ENCODE assay signal across 8 mouse cellular contexts in genomic region chr1:46066484-46067251, GRCm38 (mm10). TPM values are rescaled to one million over a fixed set of nuclear protein-coding genes. Genes with fewer than 3 reads are reported as not detected.
DNase-seq lines count a peak whose midpoint lies in the region; ATAC-seq and TF ChIP-seq lines count a peak whose summit lies in the region.

No protein-coding gene starts in this region.

- H3K36me3 ChIP-seq in ES-Bruce4 (ENCODE audit: control insufficient read depth, insufficient read depth, low read length, poor library complexity, severe bottlenecking), result no peaks in the 10 kb centered on the region
- H3K36me3 ChIP-seq in forebrain, postnatal 0 days (ENCODE audit: insufficient read depth), result no peaks in the 10 kb centered on the region
- no peaks in the 10 kb centered on the region for H3K36me3 ChIP-seq in liver, embryonic 15.5 days (replicated peaks)
- no peaks in the 10 kb centered on the region for H3K36me3 ChIP-seq in thymus, adult 2 months (ENCODE audit: control insufficient read depth, insufficient read depth, low read length)

- no peaks in the 10 kb centered on the region for H3K4me1 ChIP-seq in ES-Bruce4 (ENCODE audit: control insufficient read depth, insufficient read depth, low read length)
- H3K4me1 ChIP-seq in forebrain, postnatal 0 days (ENCODE audit: insufficient read depth), result no peaks in the 10 kb centered on the region
- no peaks in the 10 kb centered on the region for H3K4me1 ChIP-seq in liver, embryonic 15.5 days (replicated peaks)
- peaks cover 5% of the 10 kb centered on the region; the same call in 1 of the 2 replicates for H3K4me1 ChIP-seq in olfactory bulb, adult 2 months (ENCODE audit: control insufficient read depth, insufficient read depth, low read length)
- no peaks in the 10 kb centered on the region for H3K4me1 ChIP-seq in thymus, adult 2 months (replicated peaks; ENCODE audit: control insufficient read depth, insufficient read depth, low read length)

- no peaks in the 10 kb centered on the region for H3K27me3 ChIP-seq in ES-Bruce4 (ENCODE audit: control insufficient read depth, insufficient read depth, low read length, poor library complexity, severe bottlenecking)
- H3K27me3 ChIP-seq in forebrain, postnatal 0 days (ENCODE audit: insufficient read depth, low read length), result no peaks in the 10 kb centered on the region
- no peaks in the 10 kb centered on the region for H3K27me3 ChIP-seq in liver, embryonic 15.5 days
- H3K27me3 ChIP-seq in thymus, adult 2 months (ENCODE audit: control insufficient read depth, insufficient read depth, low read length), result no peaks in the 10 kb centered on the region

- ATAC-seq in forebrain, postnatal 0 days, result peak; percentile 90
- no peak for ATAC-seq in liver, embryonic 15.5 days (ENCODE audit: insufficient read depth)

- H3K4me3 ChIP-seq in ES-Bruce4 (ENCODE audit: low read depth, low read length), result peak overlapping the region; percentile 76
- H3K4me3 ChIP-seq in forebrain, postnatal 0 days (ENCODE audit: low read depth, low read length), result peak overlapping the region; percentile 64
- peak overlapping the region; percentile 49 for H3K4me3 ChIP-seq in liver, embryonic 15.5 days (replicated peaks)
- peak overlapping the region; percentile 64 for H3K4me3 ChIP-seq in olfactory bulb, adult 2 months (ENCODE audit: insufficient read depth, low read depth, low read length)
- no peak overlapping the region for H3K4me3 ChIP-seq in thymus, adult 2 months (ENCODE audit: control insufficient read depth, insufficient read depth, low read length)

- intact Hi-C loops in heart, postnatal 25 days (cut with DNase I), result no loop called here

- no peak for TF ChIP-seq POLR2A in ES-Bruce4 (IDR thresholded peaks at IDR 0.05; ENCODE audit: insufficient read depth, low read length)
- TF ChIP-seq POLR2A in olfactory bulb, adult 2 months (IDR thresholded peaks at IDR 0.05; ENCODE audit: insufficient read depth, low read depth, low read length), result 0 out of 2 replicates have a peak, but pooled peaks have one; percentile 25
- no peak for TF ChIP-seq POLR2A in thymus, adult 2 months (IDR thresholded peaks at IDR 0.05; ENCODE audit: control insufficient read depth, extremely low read depth, insufficient read depth, low read length, poor library complexity)

- no peak for TF ChIP-seq EP300 in ES-Bruce4 (IDR thresholded peaks at IDR 0.05; ENCODE audit: insufficient read depth, low read depth, low read length)

- DNase-seq in cerebellum, adult 18-20 months, result peak; percentile 13 to 16
- DNase-seq in forebrain, postnatal 0 days, result peak; percentile 78
- DNase-seq in heart, postnatal 25 days (ENCODE audit: low spot score), result peak; percentile 45
- peak; percentile 20 for DNase-seq in layer of hippocampus, adult 11-12 months (ENCODE audit: low spot score)
- DNase-seq in thymus, adult 2 months, result no peak

- peak; percentile 57 for TF ChIP-seq CTCF in ES-Bruce4 (IDR thresholded peaks at IDR 0.05; ENCODE audit: low read depth, low read length)
- peak; percentile 66 for TF ChIP-seq CTCF in forebrain, postnatal 0 days (IDR thresholded peaks at IDR 0.05; ENCODE audit: low read depth)
- peak; percentile 24; the same call in 1 of the 2 replicates for TF ChIP-seq CTCF in olfactory bulb, adult 2 months (IDR thresholded peaks at IDR 0.05; ENCODE audit: insufficient read depth, low read depth, low read length)
- TF ChIP-seq CTCF in thymus, adult 2 months (IDR thresholded peaks at IDR 0.05; ENCODE audit: borderline replicate concordance, control insufficient read depth, extremely low read depth, insufficient read depth, low read length, poor library complexity), result no peak

- 3% methylated on average over 28 of the region's 28 CpGs for WGBS in forebrain, postnatal 0 days
- WGBS in liver, embryonic 15.5 days (ENCODE audit: insufficient replicate concordance), result under 1% methylated on average over 28 of the region's 28 CpGs
- WGBS in olfactory bulb, adult 2 months, result under 1% methylated on average over 28 of the region's 28 CpGs
- 3% methylated on average over 28 of the region's 28 CpGs for WGBS in thymus, adult 2 months

- H3K4me2 ChIP-seq in forebrain, postnatal 0 days (ENCODE audit: low read depth), result peak overlapping the region; percentile 72
- peak overlapping the region; percentile 71 for H3K4me2 ChIP-seq in liver, embryonic 15.5 days

- H3K9ac ChIP-seq in ES-Bruce4 (ENCODE audit: low read depth, poor library complexity, severe bottlenecking), result peak overlapping the region; percentile 63
- peak overlapping the region; percentile 80 for H3K9ac ChIP-seq in forebrain, postnatal 0 days
- H3K9ac ChIP-seq in liver, embryonic 15.5 days, result peak overlapping the region; percentile 11; the same call in 1 of the 2 replicates

- no peak overlapping the region for H3K27ac ChIP-seq in ES-Bruce4 (ENCODE audit: insufficient read depth, low read length)
- peak overlapping the region; percentile 80 for H3K27ac ChIP-seq in forebrain, postnatal 0 days (ENCODE audit: low read depth, low read length)
- H3K27ac ChIP-seq in liver, embryonic 15.5 days (replicated peaks), result no peak overlapping the region
- H3K27ac ChIP-seq in olfactory bulb, adult 2 months (ENCODE audit: insufficient read depth, low read depth, low read length), result peak overlapping the region; percentile 26
- H3K27ac ChIP-seq in thymus, adult 2 months (ENCODE audit: control insufficient read depth, insufficient read depth, low read length), result no peak overlapping the region

- no peaks in the 10 kb centered on the region for H3K9me3 ChIP-seq in ES-Bruce4 (replicated peaks; ENCODE audit: control insufficient read depth, insufficient read depth, low read length, poor library complexity, severe bottlenecking)
- no peaks in the 10 kb centered on the region for H3K9me3 ChIP-seq in forebrain, postnatal 0 days (ENCODE audit: low read length)
- H3K9me3 ChIP-seq in liver, embryonic 15.5 days (replicated peaks), result no peaks in the 10 kb centered on the region

RNA-seq across cellular contexts. Expression of gene Dnah7b, which starts 0.6 kb away (rescaled TPM):
- polyA plus RNA-seq in ES-Bruce4 (2011; ENCODE audit: insufficient read depth, insufficient read length, low read depth, missing spikeins), result 0.40 and 0.79 TPM in 2 replicates
- 5.1 TPM in 2 replicates for total RNA-seq in forebrain, postnatal 0 days (2014; rRNA removed)
- polyA plus RNA-seq in forebrain, postnatal 0 days (2015; fragmentation: Nextera tagmentation; extraction: Ambion mirVana), result 0.75 and 1.6 TPM in 2 replicates
- total RNA-seq in heart, postnatal 25 days (2021), result under 1 TPM; 0.39 to 0.87 TPM
- polyA plus RNA-seq in liver, embryonic 15.5 days (2015; fragmentation: Nextera tagmentation; extraction: Ambion mirVana), result 0.06 and 0.08 TPM in 2 replicates
- not detected in 2 replicates for polyA plus RNA-seq in olfactory bulb, adult 2 months (2012; ENCODE audit: insufficient read depth, insufficient read length, low replicate concordance, missing spikeins)
- polyA plus RNA-seq in thymus, adult 2 months (2012; rRNA removed), result 0.13 and 0.19 TPM in 2 replicates

Comparison
In these comparisons a context has a peak if more than half of its experiments do, and no peak if none do; other contexts are left out.
1. H3K27ac ChIP-seq: peak in forebrain, postnatal 0 days (single experiment) and olfactory bulb, adult 2 months (single experiment); none in ES-Bruce4 (single experiment), liver, embryonic 15.5 days (single experiment) and thymus, adult 2 months (single experiment).
2. H3K9ac ChIP-seq: peak in every context shown above with its lines; median percentile 80 in forebrain, postnatal 0 days; 63 in ES-Bruce4; 11 in liver, embryonic 15.5 days.